Mouse (Mus musculus) brain, embryonic 18.5 days (tissue): ENCODE results near the gene Pax5.

Source experiments
- DNase-seq: peaks from one replicate; pipeline ENCODE4 v3.0.0-alpha.2; 2012; ENCODE audit warnings: low read depth, low spot score

Pax5 gene

GRCm38 (mm10) chr4:44601370-44601769 lies 108.9 kb downstream of the Pax5 start:
- no peak for DNase-seq

GRCm38 (mm10) chr4:44600875-44601274 lies 109.4 kb downstream of the Pax5 start:
- DNase-seq: no peak

- DNase-seq: no peak
Observed at GRCm38 (mm10) chr4:44597965-44598364, 112.3 kb downstream of the Pax5 start.

GRCm38 (mm10) chr4:44593091-44593490 lies 117.2 kb downstream of the Pax5 start:
- no peak for DNase-seq

- DNase-seq: no peak
Observed at GRCm38 (mm10) chr4:44582687-44583086, 127.6 kb downstream of the Pax5 start.

- no peak for DNase-seq
Observed at GRCm38 (mm10) chr4:44578591-44578990, 131.7 kb downstream of the Pax5 start.

- no peak for DNase-seq
Observed at GRCm38 (mm10) chr4:44577293-44577692, 133.0 kb downstream of the Pax5 start.

GRCm38 (mm10) chr4:44576786-44577185 lies 133.5 kb downstream of the Pax5 start:
- DNase-seq: no peak

GRCm38 (mm10) chr4:44573017-44573416 lies 137.3 kb downstream of the Pax5 start:
- DNase-seq: no peak

GRCm38 (mm10) chr4:44572373-44572772 lies 137.9 kb downstream of the Pax5 start:
- no peak for DNase-seq

GRCm38 (mm10) chr4:44569138-44569537 lies 141.1 kb downstream of the Pax5 start:
- DNase-seq: no peak

GRCm38 (mm10) chr4:44568666-44569065 lies 141.6 kb downstream of the Pax5 start:
- no peak for DNase-seq

- DNase-seq: no peak
Observed at GRCm38 (mm10) chr4:44566401-44566800, 143.9 kb downstream of the Pax5 start.

- no peak for DNase-seq
Observed at GRCm38 (mm10) chr4:44565126-44566082, 144.9 kb downstream of the Pax5 start.

GRCm38 (mm10) chr4:44564602-44565001 lies 145.7 kb downstream of the Pax5 start:
- DNase-seq: peak; percentile 24

- no peak for DNase-seq
Observed at GRCm38 (mm10) chr4:44560956-44561355, 149.3 kb downstream of the Pax5 start.

GRCm38 (mm10) chr4:44558564-44558955 lies 151.7 kb downstream of the Pax5 start:
- DNase-seq: no peak

- no peak for DNase-seq
Observed at GRCm38 (mm10) chr4:44557815-44558563, 152.3 kb downstream of the Pax5 start.

GRCm38 (mm10) chr4:44556586-44557281 lies 153.6 kb downstream of the Pax5 start:
- no peak for DNase-seq

GRCm38 (mm10) chr4:44555576-44555975 lies 154.7 kb downstream of the Pax5 start:
- no peak for DNase-seq

- DNase-seq: no peak
Observed at GRCm38 (mm10) chr4:44551470-44551869, 158.8 kb downstream of the Pax5 start.

- no peak for DNase-seq
Observed at GRCm38 (mm10) chr4:44549029-44549428, 161.3 kb downstream of the Pax5 start.
